Mouse (Mus musculus) gastrocnemius, postnatal 10 days (tissue): ENCODE measurements around the gene Bloc1s2. TPM values are rescaled to one million over a fixed set of nuclear protein-coding genes. Genes with fewer than 3 reads are reported as not detected.

Experiments
- DNase-seq: peaks from one replicate; pipeline ENCODE4 v3.0.0; 2021; ENCODE audit warnings: mixed read lengths
- long read RNA-seq, 2 experiments: library from polyadenylated mRNA; stranded (forward); transcript quantifications; one replicate each; pipeline ENCODE4 v2.0.0; 2021
- total RNA-seq, 2 experiments: library from RNA; stranded (reverse); gene quantifications; 2 replicates each; pipeline ENCODE4 v1.2.3; 2021

The Bloc1s2 gene
- 10 to 100 TPM; 15.8 to 17.8 TPM for total RNA-seq
- long read RNA-seq, experiment 1, transcript Bloc1s2-201 (5 exons, 885 nt): major isoform, 13 of 13 reads
- long read RNA-seq, experiment 1, partial matches to known transcripts: 0 of 13 reads
- long read RNA-seq, experiment 1, other reads (novel, unspliced or antisense): 0 of 13 reads
- long read RNA-seq, experiment 2, transcript Bloc1s2-201 (5 exons, 885 nt): major isoform, 16 of 16 reads
- long read RNA-seq, experiment 2, partial matches to known transcripts: 0 of 16 reads
- long read RNA-seq, experiment 2, other reads (novel, unspliced or antisense): 0 of 16 reads

DNA sequence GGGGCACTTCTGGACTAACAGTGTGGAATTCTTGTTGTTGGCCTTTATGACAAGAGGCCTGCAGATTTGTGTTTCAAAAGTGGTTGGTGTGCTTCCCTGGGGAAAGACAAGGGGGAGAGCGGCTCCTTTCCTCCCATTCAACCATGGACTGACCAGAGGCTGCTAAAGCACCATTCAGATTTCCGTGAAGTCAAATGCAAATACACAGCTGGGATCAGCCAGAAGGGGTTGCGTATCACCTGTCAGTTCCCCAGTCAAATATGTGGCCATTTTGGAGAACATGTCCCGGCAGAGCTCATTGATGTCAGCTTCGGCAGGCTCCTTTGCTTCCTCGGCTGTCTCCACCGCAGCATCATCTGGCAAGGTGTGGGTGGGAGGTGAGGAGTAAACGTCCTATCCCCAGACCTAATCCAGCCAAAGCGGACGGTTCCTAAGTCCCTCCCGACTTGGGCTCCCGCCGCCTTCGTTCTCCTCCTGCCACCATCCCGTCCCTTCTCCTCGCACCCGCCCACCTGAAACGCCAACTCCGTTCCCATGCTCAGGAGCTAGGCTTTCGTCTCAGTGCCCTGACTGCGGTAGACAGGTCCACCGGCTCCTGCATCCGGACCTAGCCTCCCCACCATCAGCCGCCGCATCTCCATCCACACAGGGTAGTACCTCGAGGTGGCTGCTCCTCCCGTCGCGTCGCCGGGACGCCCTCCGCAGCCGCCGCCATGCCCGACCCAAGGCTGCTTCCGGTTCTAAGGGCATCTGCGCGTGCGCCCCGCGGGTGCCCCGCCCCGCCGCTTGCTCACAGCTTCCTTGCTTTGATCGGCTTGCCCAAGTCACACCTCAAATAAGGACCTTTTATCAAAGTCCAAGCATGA, at the start of gene Bloc1s2:
TSS of gene Bloc1s2 (minus strand) at position 745 of the 866 bp plus-strand sequence.
- peak; percentile 86 for DNase-seq

DNA sequence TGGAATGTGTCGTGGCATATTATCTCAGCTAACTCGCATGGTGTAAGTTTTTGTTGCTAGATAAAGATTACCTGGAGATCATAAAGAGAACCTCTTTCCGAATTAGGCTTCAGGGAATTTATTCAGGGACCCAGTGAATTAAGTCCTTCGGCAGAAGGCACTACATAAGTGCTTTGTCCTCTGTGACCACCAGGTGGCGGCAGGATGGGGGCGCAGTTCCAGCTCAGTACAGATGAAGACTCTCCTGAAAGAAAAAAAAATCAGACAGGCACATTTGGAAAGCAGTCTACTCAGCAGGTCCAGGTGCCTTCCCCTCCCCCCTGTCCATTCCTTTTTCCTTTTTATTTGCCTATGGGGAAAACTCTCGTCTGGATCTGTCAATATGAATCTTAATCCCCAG, 48.9 kb upstream of the Bloc1s2 start:
- peak; percentile 78 for DNase-seq

DNA sequence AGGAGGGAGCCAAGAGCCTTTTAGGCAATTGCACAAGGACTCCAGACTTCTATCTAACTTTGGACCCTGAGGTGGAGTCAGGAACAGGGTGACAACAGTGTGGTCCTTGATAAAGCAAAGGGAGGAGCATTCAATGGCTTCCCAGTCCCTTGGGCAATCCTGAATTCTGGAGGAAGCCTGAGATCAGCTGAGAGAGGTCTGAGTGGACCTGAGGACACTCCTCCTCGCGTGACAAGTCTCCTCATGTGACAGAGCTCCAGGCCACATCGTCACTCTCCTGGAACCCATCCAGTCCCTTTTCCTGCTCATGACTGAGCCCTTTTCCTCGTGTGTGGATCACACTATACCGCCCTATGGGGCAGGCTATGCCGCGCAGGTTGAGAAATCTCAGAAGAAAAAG, 47.7 kb upstream of the Bloc1s2 start:
- no peak for DNase-seq

DNA sequence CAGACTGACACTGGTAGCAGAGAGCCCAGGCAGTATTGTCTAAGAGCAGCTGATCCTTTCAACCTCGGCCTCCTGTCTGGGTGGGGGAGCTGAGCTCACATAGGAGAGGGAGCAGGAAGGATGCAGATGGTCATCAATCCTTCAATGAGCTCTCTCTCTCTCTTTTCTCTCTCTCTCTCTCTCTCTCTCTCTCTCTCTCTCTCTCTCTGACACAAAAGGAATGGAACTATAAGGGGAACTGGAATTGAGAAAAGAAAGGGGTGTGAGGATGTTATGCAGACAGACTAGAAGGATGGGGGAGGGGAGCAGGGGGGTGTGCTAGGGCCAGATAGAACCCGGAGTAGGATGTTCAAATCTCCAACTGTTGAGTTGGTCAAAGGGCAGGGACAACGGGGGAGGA, 46.1 kb upstream of the Bloc1s2 start, which contains the start of gene Pkd2l1:
TSS of gene Pkd2l1 (minus strand) at position 101 of the 400 bp plus-strand sequence.
- no peak for DNase-seq

DNA sequence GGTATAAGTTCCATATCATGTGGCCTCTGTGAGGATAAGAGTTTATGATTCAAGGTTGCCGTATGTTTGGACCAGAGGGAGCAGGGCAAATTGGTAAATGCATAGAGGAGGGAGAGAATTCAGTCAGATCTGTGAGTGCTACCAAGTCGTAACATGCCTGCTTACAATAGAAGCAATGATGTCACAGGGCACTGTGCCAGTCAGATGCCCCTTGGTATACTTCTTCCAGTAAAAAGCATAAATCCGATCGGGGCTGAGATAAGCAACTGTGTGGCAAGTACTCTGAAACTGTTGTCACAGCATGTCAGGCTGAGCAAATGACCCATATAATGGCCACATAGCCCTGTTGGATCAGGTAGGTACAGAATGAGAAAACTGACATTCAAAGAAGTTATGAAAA, 42.8 kb upstream of the Bloc1s2 start:
- DNase-seq: no peak

DNA sequence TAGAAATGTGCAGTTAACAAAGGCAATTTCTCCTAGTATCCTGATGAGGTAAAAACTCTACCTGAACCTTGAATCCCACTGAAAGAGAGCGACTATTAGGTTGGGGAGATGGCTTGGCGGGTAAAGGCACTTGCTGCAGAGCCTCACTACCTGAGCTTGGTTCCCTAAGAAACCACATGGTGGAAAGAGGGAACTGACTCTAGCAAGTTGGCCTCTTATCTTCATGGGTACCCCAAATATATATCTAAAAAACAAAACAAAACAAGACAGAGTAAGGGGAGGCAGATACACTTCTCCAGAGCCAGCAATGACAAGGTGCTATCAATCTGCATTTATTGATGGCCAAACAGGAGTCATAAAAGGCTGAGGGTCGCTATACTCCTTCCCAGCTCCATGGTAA, 37.7 kb upstream of the Bloc1s2 start:
- DNase-seq: no peak

DNA sequence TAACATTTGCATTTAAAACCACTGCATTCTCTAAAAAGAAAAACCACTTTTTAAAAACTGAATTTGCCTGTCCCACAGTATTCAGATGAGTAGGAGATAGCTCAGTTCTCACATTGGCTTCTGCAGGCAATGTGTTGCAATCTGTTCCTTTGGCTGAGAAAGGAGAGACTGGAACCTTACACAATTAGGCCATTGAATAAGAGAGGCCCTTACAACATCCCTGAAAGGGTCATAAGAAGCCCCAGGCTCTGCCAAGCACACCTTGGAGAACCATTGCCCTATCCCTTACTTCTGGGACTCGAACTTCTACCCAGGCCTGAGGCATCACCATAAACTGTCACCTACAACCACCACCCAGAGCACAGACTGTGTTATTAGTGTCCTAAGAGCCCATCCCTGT, 34.3 kb upstream of the Bloc1s2 start:
- DNase-seq: no peak

DNA sequence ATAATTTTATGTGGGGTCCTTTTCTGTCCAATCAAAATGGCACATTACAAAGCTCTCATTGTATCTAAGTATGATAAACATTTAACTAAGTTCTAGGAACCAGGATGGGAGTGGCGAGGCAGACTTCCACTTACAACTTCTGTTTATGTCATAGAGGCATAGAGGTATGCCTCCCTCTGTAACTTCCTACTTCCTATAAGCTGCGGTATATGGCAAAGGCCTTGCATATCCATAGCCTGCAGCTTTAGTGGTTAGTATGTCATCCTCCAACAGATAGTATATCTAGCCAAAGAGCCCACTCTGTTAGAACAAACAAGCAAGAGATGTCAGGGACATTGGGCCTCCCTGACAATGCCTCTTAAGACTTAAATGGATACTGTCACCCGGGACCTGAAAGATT, 30.5 kb upstream of the Bloc1s2 start:
- no peak for DNase-seq

DNA sequence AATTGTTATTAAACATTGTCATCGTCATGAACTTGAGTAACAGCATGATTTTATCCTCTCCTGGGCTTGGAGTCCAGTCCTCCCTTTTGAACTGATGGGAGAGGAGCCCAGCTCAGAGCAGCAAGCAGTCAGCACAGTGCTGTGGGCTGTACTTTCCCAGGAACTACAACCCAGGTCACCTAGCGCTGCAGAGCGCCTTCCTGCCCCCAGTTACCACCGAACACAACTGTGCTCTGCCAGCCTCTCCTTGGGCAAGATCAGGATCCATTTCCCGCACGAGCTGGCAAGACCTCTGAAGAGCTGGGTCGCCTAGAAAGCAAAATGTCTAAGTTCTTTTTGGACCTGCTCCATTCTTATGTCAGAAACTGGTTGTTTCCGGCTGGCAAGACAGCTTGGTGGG, 28.6 kb upstream of the Bloc1s2 start:
- DNase-seq: no peak

DNA sequence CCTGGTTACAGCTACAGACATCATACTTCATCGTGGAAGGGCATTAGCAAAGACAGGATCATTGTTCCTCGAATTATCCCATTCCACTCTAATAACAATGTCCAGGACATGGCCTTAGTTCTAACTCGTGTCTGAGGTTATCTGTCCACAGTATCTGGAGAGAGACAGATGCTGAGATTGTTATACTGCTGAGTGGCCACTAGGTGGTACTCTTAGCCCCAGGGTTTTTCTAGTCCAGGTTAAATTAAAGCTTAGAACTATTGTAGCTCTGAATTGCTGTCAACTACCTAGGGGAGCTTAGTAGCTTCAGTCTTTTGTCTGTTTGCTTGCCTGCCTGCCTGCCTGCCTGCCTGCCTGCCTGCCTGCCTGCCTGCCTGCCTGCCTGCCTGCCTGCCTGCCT, 15.3 kb upstream of the Bloc1s2 start:
- DNase-seq: no peak

DNA sequence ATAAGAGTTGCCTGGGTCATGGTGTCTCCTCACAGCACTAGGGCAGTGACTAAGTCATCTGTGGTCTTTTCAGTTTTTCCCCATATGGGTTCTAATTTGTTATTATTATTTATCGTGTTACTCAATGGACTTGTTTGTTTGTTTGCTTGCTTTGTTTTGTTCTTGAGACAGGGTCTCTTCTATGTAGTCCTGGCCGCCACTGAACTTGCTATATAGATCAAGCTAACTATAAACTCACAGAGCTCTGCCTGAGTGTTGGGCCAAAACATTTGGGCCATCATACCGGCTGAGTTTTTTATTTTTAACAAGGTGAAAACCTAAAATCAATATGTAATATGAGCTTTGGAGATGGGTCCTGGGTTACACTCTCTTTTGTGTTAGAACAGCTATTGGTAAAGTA, 13.1 kb upstream of the Bloc1s2 start:
- DNase-seq: no peak

DNA sequence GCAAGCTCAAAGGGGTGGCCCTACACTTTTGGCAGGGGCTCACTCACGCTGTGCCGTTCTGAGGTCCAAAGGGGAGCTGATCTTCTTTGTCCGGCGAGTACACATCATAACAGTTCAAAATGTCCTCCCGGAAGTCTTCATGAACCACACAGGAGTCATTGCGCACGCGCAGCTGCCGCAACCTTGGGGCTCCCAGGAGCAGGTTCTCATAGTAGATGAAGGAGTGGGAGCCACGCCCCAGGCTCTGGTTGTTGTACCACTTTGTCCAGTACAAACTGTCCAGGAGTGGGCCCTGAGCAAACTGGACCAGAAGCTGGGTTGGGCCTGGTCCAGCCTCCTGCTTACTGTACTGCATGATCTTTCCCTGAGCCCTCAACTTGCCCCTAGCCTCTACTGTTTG, 10.8 kb upstream of the Bloc1s2 start:
- no peak for DNase-seq

DNA sequence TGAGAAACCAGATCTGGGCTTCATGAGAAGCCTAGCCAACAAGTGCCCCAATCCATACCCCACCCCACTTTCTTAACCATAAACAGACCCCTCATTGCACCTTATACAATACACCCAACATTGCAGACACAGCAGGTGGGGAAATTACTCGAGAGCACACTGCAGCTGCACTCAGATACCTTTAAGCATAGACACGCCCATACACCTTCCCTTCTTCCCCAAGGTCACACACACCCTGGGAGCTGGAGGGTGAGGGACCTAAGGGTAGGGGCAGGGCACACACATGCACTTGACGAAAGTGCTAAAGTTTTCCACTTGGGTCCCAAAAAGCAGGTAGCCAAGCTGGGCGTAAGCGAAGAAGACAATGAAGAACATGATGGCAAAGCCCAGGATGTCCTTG, 7.5 kb upstream of the Bloc1s2 start:
- DNase-seq: no peak

DNA sequence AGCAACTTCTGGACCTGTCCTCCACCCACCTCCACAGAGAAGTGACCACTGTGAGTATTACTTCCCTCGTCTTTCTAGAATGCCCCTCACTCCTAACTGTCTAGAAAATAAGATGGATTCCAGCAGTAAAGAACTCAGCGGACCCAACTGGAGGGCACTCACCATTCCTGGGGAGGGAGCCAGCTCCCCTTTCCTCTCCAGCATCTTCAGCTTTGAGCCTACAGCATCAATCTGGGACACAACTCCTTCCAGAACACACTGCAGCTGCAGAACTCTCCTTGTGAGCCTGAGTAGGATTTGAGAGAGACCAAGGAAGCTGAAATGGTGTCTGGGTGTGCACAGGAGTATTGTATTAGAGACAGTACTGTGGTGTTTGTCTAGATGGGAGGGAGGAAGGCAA, 2.7 kb upstream of the Bloc1s2 start:
- no peak for DNase-seq

DNA sequence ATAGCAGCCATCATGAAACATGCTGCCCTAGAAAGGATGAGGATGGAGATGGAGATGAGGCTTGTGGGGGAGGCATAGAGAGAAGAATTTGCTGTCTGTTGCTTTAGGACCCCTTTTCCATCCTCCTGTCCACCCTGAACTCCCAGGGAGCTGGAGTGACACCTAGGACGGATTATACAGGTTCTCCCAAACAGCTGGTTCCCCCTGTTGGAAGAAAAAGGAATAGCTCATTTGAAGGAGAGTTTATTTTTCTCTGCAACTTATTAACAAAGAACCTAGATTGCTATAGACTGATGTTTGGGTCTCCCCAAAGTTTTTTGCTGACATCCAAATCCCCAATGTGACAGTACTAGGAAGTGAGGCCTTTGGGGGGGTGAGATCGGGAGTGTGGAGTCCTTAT, 2.1 kb upstream of the Bloc1s2 start:
- DNase-seq: no peak

DNA sequence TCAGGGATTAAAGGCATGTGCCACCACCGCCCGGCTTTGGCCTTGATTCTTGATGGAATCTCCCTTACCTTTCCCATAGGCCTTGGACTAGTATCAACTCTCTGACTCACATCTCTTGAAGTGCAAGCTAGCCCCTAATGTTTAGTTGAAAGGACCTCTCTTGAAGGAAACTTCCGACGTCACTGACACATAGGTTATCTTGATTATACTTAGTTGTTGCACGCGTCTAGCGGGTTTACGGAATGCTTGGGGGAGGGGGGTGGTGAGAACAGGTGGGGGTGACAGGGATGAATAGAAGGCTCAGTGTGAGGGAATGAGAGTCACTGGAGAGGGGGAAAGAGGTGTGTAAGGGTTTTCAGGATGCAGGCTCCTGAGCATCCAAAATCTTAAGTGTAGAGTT, 705 bp upstream of the Bloc1s2 start:
- DNase-seq: no peak

DNA sequence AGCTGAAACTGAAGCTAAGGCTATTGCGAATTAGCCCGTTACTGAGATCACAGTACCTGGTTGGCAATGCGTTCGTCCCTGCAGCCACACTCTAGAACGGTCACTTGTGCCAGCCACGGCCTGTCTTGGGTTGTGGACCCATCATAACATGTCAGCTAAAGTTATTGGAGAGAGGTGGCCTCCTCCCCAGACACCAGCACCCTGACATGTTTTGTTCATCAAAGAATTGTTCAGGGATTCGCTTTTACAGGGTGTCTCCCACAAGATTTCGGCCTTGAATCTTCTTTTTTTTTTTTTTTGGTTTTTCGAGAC, 278 bp upstream of the Bloc1s2 start:
- DNase-seq: no peak

DNA sequence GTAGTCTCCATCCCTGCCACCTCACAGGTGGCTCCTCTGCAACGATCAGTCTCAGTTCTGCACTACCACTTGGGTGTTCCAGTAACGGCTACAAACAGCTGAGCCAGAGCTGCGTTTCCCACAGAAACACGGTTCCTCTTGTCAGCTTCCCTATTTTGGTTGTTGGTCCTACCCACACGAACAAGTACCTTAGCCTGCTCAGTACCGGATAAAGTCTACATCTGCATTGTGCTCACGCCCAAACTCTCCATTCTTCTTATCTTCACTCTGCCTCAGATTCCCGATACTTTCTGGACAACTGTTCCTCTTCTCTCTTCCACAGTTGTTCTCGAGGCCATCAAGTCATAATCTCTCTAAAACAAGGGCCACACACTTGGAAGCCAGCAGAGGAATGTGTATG, 1.9 kb downstream of the Bloc1s2 start:
- no peak for DNase-seq

DNA sequence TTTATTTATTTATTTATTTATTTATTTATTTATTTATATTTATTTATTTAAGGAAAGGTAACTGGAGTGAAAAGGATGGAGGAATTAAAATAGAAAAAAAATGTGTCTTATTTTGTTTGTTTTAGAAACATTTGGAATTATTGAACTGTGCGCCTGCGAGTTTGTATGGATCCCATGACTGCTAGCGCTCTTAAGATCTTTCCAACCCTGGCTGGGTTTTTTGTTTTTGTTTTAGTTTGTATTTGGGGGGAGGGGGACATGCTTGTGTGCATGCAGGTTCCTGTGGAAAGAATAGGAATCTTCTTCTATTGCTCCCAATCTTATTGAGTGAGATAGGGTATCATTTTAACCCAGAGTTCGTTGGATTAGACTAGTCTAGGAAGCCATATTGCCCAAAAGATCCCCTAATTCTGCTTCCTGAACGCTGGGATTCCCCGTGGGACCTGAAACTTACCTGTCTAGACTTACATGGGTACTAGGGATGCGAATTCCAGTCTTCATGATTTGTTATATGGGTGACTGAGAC, 10.2 kb downstream of the Bloc1s2 start:
- DNase-seq: no peak

DNA sequence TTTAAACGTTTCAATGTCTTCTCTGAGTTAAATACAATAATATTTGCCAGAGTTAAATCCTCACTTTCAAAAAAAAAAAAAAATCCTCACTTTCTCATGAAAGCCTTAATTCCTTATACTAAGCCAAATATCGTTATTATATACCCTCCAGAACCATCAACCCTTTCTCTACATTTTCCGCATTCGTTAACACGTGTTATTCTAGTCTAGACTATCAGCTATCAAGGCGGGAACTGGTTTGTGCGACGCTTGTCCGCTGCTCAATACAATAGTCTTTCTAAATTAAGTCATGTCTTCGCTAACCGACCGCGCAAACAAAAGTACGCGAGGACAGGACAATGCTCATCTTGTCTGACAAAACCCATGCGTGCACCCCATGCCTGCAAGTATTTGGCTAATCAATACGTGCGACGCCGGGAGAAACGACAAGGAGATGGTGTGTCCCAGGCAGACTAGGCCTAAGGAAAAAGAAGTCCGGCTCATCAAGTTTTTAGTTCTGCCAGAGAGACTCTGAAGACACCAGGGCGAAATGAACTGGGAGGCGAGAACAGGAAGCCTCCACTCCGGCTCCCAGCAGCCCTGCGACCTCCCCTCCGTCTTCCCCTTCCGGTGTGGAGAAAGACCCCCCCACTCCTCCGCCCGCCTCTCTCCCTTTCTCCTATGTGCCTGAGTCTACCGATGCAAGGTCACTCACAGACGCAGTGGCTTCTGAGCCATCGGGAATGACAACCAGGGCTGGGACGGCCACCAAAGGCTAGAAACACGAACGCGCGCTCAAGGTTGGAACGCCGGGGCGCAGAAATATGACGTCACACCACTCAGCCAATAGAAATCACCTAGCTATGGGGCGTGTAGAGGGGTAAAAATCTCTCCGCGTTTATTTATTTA, 10.9 kb downstream of the Bloc1s2 start, which contains the start of gene Cwf19l1:
TSS of gene Cwf19l1 (minus strand) at position 805 of the 888 bp plus-strand sequence.
- peak; percentile 88 for DNase-seq

DNA sequence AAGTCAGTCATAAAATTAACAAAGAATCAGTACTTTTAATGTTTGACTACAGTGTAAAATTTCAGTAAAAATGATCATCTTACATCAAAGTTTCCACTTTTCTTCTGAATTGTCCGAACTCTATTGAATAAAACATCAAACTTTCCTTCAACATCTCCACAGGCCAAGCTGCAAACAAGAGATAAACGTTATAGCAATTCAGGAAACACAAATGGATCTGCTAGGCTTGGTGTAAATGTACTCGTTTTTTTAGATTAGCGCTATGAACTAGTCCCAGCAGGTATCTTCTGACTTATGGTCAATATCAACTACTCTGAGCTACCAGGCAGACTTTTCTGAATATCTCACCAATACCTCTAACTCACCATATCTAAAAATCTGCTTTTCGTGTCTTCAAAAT, 13.3 kb downstream of the Bloc1s2 start:
- DNase-seq: no peak

DNA sequence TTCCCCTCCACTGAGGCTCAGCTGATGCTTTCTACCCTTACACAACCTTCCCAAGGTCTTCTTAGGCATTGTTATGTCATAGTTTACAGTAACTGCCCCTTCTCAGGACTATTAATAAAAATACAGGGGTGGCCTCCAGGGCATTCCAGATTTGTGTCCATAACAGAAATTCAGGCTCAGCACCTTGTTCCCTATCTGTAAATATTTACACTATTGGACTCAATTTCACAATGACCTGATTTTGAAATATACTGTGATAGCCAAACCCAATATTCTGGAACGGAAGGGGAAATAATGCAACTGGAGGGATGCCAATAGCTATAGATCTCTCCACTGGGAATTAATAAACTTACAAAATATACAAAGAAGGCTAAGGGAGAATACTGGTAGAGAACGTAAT, 17.7 kb downstream of the Bloc1s2 start:
- no peak for DNase-seq
